Mouse (Mus musculus): ENCODE data around the gene Fosl2.

- no peak for TF ChIP-seq CTCF (IDR thresholded peaks at IDR 0.05; ENCODE audit: low read depth)
- TF ChIP-seq EP300 (IDR thresholded peaks at IDR 0.05; ENCODE audit: low read depth): no peak
Observed at GRCm38 (mm10) chr5:32153791-32154490, 18.3 kb downstream of the Fosl2 start.
